Mouse (Mus musculus) frontal cortex, adult 2 months (tissue): ENCODE data around the gene U2surp. TPM values are rescaled to one million over a fixed set of nuclear protein-coding genes. Genes with fewer than 3 reads are reported as not detected.

Source experiments
- DNase-seq, 2 experiments: peaks; one replicate each; pipeline ENCODE4 v3.0.0; 2022; ENCODE audit warnings: low spot score in 1 of 2; ENCODE audit errors: extremely low spot score in 1 of 2
- polyA plus RNA-seq: library from polyadenylated mRNA; depleted of rRNA; stranded (reverse); fragments of >200 nt; gene quantifications from 2 replicates; pipeline ENCODE4 v1.2.3, GENCODE M21; 2012

The U2surp gene
- polyA plus RNA-seq, 1 experiment = 28.6 TPM

GRCm38 (mm10) chr9:95540487-95540886, 28.7 kb upstream of the U2surp start:
- peak in 1 of 2 experiments; percentile 65 for DNase-seq

GRCm38 (mm10) chr9:95539176-95539800, 27.5 kb upstream of the U2surp start:
- DNase-seq = no peak

- DNase-seq = no peak
Observed at GRCm38 (mm10) chr9:95533817-95534216, 22.0 kb upstream of the U2surp start.

- no peak for DNase-seq
Observed at GRCm38 (mm10) chr9:95531144-95531543, 19.3 kb upstream of the U2surp start.

GRCm38 (mm10) chr9:95527676-95528075, 15.9 kb upstream of the U2surp start:
- no peak for DNase-seq

- DNase-seq = no peak
Observed at GRCm38 (mm10) chr9:95525961-95526360, 14.2 kb upstream of the U2surp start.

GRCm38 (mm10) chr9:95525376-95525775, 13.6 kb upstream of the U2surp start:
- no peak for DNase-seq

GRCm38 (mm10) chr9:95522561-95522960, 10.8 kb upstream of the U2surp start:
- no peak for DNase-seq

- no peak for DNase-seq
Observed at GRCm38 (mm10) chr9:95521566-95521965, 9.8 kb upstream of the U2surp start.

- DNase-seq = no peak
Observed at GRCm38 (mm10) chr9:95521031-95521430, 9.2 kb upstream of the U2surp start.

- DNase-seq = no peak
Observed at GRCm38 (mm10) chr9:95520563-95520962, 8.8 kb upstream of the U2surp start.

GRCm38 (mm10) chr9:95514361-95514760, 2.6 kb upstream of the U2surp start:
- DNase-seq = peak in 1 of 2 experiments; percentile 61

GRCm38 (mm10) chr9:95513776-95514175, 2.0 kb upstream of the U2surp start:
- DNase-seq = no peak

- no peak for DNase-seq
Observed at GRCm38 (mm10) chr9:95512331-95513030, 685 bp upstream of the U2surp start.

- no peak for DNase-seq
Observed at GRCm38 (mm10) chr9:95510693-95511404, 947 bp downstream of the U2surp start.

- DNase-seq = no peak
Observed at GRCm38 (mm10) chr9:95505666-95506065, 6.1 kb downstream of the U2surp start.

- no peak for DNase-seq
Observed at GRCm38 (mm10) chr9:95499848-95500247, 11.9 kb downstream of the U2surp start.

- no peak for DNase-seq
Observed at GRCm38 (mm10) chr9:95495038-95495437, 16.8 kb downstream of the U2surp start.

GRCm38 (mm10) chr9:95493393-95493792, 18.4 kb downstream of the U2surp start:
- no peak for DNase-seq

GRCm38 (mm10) chr9:95490003-95490402, 21.8 kb downstream of the U2surp start:
- DNase-seq = no peak

GRCm38 (mm10) chr9:95488861-95489260, 22.9 kb downstream of the U2surp start:
- DNase-seq = no peak

- no peak for DNase-seq
Observed at GRCm38 (mm10) chr9:95479981-95480380, 31.8 kb downstream of the U2surp start.
